Mouse (Mus musculus) erythroblast, adult 5-6 weeks (primary cell): ENCODE data around the gene Gm10778. TPM values are rescaled to one million over a fixed set of nuclear protein-coding genes. Genes with fewer than 3 reads are reported as not detected.

Source experiments
- ATAC-seq: replicated peaks from 2 replicates; pipeline ENCODE4 v1.8.0; 2016; ENCODE audit warnings: moderate number of reproducible peaks, mild to moderate bottlenecking, moderate TSS enrichment, inconsistent platforms; ENCODE audit not compliant: poor library complexity, low FRiP score, severe bottlenecking
- total RNA-seq, 2 experiments: library from RNA; stranded (forward) in 1 of 2; stranded (reverse) in 1 of 2; fragments of 150-400 nt in 1 of 2; fragments of 200-764, 138-1000 nt in 1 of 2; gene quantifications; 2 replicates each; pipeline versions ENCODE4 v1.2.3 to v1.2.4; 2015 to 2017; ENCODE audit warnings: low replicate concordance in 2 of 2

Gm10778 gene
- total RNA-seq, 2 experiments from 2014 or later = 1.9 TPM; not detected in 1

DNA sequence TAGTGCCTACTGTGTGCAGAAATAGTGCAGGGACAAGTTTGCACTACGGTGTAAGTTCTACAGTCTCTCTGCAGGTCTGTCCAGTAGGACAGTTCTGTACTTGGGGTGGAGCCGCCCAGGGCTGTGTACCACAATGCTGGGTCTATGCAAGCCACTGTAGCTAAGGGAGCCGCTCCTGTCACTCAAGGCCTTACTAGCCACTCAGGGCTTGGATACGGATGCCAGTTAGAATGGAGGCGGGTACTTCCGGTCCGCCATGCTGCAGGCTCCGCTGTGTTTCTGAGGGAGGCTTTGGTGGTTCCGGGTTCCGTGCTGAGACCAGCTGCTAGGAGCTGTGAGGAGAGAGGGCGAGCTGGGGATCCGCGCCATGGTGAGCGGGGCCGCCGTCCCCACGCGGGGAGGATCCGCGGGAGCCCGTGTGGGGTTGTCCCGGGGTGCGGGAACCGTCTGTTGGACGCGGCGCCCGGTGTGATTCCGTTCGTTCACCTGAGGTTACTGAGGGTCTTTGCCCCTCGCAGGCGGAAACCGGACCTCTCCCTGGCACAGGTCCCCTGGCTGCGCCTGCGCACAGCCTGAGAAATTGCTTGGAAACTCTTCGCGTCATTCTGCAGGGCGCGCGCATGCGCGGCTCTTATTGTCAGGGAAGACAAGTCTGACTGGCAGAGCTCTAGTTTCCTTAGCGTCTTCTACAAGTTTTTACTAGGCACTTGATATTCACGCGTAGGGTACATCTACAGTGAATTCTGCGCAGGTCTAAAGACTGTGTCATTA is 55.9 kb downstream of the Gm10778 start, which contains the start of gene Zfp433:
Zfp433 (plus strand) TSS at position 295 of the 771 bp plus-strand sequence.
- peak; percentile 99 for ATAC-seq

Other genes with a start within 250 kb of the Gm10778 start
- 13.4 and 23.8 TPM in 2 replicates for gene Nfic, start 193.4 kb upstream of the Gm10778 start, total RNA-seq (2015; ENCODE audit: low replicate concordance)
- 0.84 and 8.2 TPM in 2 replicates for gene Nfic, start 193.4 kb upstream of the Gm10778 start, total RNA-seq (2017; ENCODE audit: low replicate concordance)
- not detected in 2 replicates for gene Celf5, start 166.3 kb upstream of the Gm10778 start, total RNA-seq (2015; ENCODE audit: low replicate concordance)
- 0.68 TPM in 1 of 2 replicates, not detected in the other for gene Celf5, start 166.3 kb upstream of the Gm10778 start, total RNA-seq (2017; ENCODE audit: low replicate concordance)
- gene Ncln, start 152.7 kb upstream of the Gm10778 start, total RNA-seq (2015; ENCODE audit: low replicate concordance) = 8.1 and 46.4 TPM in 2 replicates
- gene Ncln, start 152.7 kb upstream of the Gm10778 start, total RNA-seq (2017; ENCODE audit: low replicate concordance) = 10.8 and 12.8 TPM in 2 replicates
- gene S1pr4, start 148.9 kb upstream of the Gm10778 start, total RNA-seq (2015; ENCODE audit: low replicate concordance) = 2.9 and 4.6 TPM in 2 replicates
- 2.1 and 6.0 TPM in 2 replicates for gene S1pr4, start 148.9 kb upstream of the Gm10778 start, total RNA-seq (2017; ENCODE audit: low replicate concordance)
- 2.1 and 12.1 TPM in 2 replicates for gene Gna15, start 124.8 kb upstream of the Gm10778 start, total RNA-seq (2015; ENCODE audit: low replicate concordance)
- gene Gna15, start 124.8 kb upstream of the Gm10778 start, total RNA-seq (2017; ENCODE audit: low replicate concordance) = 6.3 and 14.8 TPM in 2 replicates
- 1.9 and 2.1 TPM in 2 replicates for gene Gna11, start 103.9 kb upstream of the Gm10778 start, total RNA-seq (2015; ENCODE audit: low replicate concordance)
- 5.9 and 10.9 TPM in 2 replicates for gene Gna11, start 103.9 kb upstream of the Gm10778 start, total RNA-seq (2017; ENCODE audit: low replicate concordance)
- 68.5 and 77.8 TPM in 2 replicates for gene Aes, start 89.6 kb upstream of the Gm10778 start, total RNA-seq (2015; ENCODE audit: low replicate concordance)
- 31.4 and 81.9 TPM in 2 replicates for gene Aes, start 89.6 kb upstream of the Gm10778 start, total RNA-seq (2017; ENCODE audit: low replicate concordance)
- not detected in 2 replicates for gene Tle2, start 74.5 kb upstream of the Gm10778 start, total RNA-seq (2015; ENCODE audit: low replicate concordance)
- gene Tle2, start 74.5 kb upstream of the Gm10778 start, total RNA-seq (2017; ENCODE audit: low replicate concordance) = not detected in 2 replicates
- gene Tle6, start 48.0 kb upstream of the Gm10778 start, total RNA-seq (2015; ENCODE audit: low replicate concordance) = 1.7 and 2.7 TPM in 2 replicates
- gene Tle6, start 48.0 kb upstream of the Gm10778 start, total RNA-seq (2017; ENCODE audit: low replicate concordance) = not detected in 2 replicates
- 2.9 and 6.0 TPM in 2 replicates for gene BC025920, start 42.8 kb upstream of the Gm10778 start, total RNA-seq (2015; ENCODE audit: low replicate concordance)
- gene BC025920, start 42.8 kb upstream of the Gm10778 start, total RNA-seq (2017; ENCODE audit: low replicate concordance) = 2.0 and 8.8 TPM in 2 replicates
- gene Sirt6, start 21.3 kb upstream of the Gm10778 start, total RNA-seq (2015; ENCODE audit: low replicate concordance) = 0.63 and 0.96 TPM in 2 replicates
- gene Sirt6, start 21.3 kb upstream of the Gm10778 start, total RNA-seq (2017; ENCODE audit: low replicate concordance) = 0.56 and 3.7 TPM in 2 replicates
- gene Ankrd24, start 20.5 kb upstream of the Gm10778 start, total RNA-seq (2015; ENCODE audit: low replicate concordance) = not detected in 2 replicates
- gene Ankrd24, start 20.5 kb upstream of the Gm10778 start, total RNA-seq (2017; ENCODE audit: low replicate concordance) = 0.28 and 1.1 TPM in 2 replicates
- gene Zfp433, start 55.8 kb downstream of the Gm10778 start, total RNA-seq (2015; ENCODE audit: low replicate concordance) = 6.3 TPM in 1 of 2 replicates, not detected in the other
- gene Zfp433, start 55.8 kb downstream of the Gm10778 start, total RNA-seq (2017; ENCODE audit: low replicate concordance) = 1.2 and 5.4 TPM in 2 replicates
- gene Gm3055, start 122.1 kb downstream of the Gm10778 start, total RNA-seq (2015; ENCODE audit: low replicate concordance) = not detected in 2 replicates
- gene Gm3055, start 122.1 kb downstream of the Gm10778 start, total RNA-seq (2017; ENCODE audit: low replicate concordance) = 0.34 and 1.4 TPM in 2 replicates
- 1.5 and 1.9 TPM in 2 replicates for gene Gm4767, start 163.1 kb downstream of the Gm10778 start, total RNA-seq (2015; ENCODE audit: low replicate concordance)
- gene Gm4767, start 163.1 kb downstream of the Gm10778 start, total RNA-seq (2017; ENCODE audit: low replicate concordance) = 1.6 TPM in 1 of 2 replicates, not detected in the other
- gene Gm32687, start 214.9 kb downstream of the Gm10778 start, total RNA-seq (2015; ENCODE audit: low replicate concordance) = 1.5 TPM in 1 of 2 replicates, not detected in the other
- 1.7 TPM in 1 of 2 replicates, not detected in the other for gene Gm32687, start 214.9 kb downstream of the Gm10778 start, total RNA-seq (2017; ENCODE audit: low replicate concordance)